Mouse (Mus musculus) lung, postnatal 25 days (tissue): ENCODE results near the gene Tex2.
"Not testable (repeated sequence)": the region's sequence is repeated elsewhere in the genome, so short reads cannot be mapped to it uniquely, and the experiment has no call there.

Experiments
- DNase-seq: peaks from one replicate; pipeline ENCODE4 v3.0.0; 2022; ENCODE audit warnings: low spot score

Tex2 gene

GRCm38 (mm10) chr11:106618768-106619167 lies 5.5 kb upstream of the Tex2 start:
- not testable (repeated sequence) for DNase-seq

DNA sequence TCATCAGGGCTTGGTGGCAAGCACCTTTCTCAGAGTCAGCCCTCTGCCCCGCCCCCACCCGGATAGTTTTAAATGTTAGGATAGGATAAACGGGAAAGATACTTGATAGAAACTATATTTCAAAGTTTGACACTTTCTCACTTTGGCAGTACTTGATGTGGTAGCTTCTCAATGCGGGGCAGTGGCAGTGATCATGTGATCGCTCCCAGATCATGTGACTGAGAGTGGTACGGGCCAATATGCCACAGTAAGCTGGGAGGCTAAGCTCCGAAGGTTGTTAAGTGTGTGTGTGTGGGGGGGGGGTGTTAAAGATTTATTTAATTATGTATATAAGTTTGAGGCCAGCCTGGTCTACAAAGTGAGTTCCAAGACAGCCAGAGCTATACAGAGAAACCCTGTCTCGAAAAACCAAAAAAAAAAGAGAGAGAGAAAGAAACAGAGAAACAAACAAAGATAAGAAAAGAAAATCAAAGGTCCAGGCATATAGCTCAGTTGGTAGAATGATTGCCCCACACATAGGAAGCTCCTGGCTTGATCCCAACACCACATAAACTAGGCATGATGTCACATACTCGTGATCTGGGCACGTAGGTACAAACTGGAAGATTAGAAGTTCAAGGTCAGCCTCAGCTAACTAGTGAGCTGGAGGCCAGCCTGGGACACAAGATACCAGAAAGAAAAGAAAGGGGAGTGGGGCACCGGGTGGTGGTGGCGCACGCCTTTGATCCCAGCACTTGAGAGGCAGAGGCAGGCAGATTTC lies 4.8 kb upstream of the Tex2 start:
- DNase-seq, result no peak

DNA sequence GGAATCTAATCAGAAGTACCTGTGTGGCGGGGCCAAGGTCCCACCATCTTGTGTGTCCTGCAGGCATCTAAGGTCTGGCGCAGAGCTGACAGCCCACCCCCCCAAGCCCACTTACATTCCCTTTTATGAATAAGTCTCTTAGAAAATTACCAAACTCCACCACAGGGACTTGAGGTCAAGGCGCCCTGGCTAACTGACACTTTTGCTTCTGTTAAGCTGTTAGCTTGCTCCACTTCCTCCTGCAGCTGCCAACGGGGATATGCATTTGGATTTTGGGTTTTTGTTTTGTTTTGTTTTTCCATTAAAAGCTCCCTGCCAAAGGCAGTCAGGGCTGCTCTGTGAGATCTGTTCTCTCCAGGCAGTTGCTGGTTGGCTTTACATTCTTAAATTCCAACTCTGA lies 2.3 kb upstream of the Tex2 start:
- DNase-seq, result no peak

DNA sequence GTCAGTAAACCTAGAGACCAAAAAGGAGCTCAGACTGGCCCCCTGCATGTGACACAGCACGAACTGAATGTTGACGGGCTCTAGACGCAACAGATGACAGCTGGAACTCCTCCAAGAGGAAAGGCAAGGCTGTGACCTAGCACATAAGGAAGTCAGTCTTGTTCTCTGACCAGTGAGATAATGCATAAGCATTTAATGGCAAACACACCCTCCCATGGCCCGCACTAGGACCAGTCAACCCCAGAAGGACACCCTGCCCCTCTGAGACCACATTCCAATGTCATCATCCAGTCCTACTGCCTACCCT lies 1.1 kb upstream of the Tex2 start:
- peak; percentile 45 for DNase-seq

DNA sequence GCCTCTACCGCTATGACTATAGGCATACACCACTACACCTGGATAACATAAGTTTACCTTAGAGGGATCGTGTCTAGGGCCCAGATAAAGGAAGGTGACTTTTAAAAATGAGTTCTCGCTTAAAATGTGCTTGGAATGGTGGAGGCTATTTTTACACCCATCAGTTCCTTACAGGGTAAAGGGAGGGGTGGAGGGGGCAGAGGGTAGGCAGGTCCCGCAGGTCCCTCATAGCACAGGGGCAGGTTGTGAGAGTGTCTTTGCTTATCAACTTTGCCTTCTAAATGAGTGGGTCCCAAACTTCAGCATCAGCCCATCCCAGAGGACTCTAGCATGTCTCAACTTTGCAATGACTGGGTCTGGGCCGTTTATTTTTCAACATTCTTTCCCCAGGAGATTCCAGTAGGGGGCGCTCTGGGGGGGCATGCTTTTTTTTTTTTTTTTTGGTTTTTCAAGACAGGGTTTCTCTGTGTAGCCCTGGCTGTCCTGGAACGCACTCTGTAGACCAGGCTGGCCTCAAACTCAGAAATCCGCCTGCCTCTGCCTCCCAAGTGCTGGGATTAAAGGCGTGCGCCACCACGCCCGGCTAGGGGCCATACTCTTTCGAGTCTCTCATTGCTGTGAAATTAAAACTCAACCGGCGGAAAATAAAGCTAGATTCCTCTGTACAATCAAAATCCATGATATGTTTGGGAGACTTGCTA lies 565 bp upstream of the Tex2 start:
- no peak for DNase-seq

DNA sequence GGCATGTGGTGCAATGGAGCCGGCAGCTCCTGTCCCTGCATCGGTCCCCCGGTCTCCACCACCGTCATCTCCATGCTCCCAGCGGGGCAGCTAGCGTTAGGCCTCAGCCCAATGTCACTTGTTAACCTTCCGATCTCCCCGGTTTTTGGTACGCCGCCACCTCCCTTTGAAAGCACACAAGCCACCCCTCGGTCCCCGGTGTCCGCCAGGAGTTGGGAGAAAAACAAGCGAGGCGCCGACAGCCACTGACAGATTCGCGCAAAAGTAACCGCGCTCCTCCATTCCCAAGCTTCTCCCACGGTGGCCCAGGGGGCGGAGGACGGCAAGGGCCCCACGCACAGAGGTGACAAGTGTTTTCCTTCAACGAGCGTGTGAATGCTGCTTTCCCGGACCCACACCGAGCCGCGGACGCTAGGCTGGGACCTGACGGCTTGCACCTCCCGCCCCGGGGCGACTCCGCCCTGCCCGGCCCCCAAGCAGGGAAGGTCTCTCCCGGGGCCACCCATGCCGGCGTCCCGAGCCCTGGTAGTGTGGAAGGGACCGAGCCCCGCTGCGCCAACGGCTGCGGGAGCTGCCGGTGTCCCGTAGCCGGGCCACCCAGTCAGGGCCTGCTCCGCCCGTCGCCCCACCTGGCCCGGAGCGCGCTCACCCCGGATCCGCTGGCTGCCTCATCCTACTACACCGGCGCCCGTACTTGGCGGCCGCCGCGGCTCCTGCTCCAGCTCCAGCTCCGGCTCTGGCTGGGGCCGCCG lies 838 bp downstream of the Tex2 start:
- DNase-seq, result peak; percentile 39

DNA sequence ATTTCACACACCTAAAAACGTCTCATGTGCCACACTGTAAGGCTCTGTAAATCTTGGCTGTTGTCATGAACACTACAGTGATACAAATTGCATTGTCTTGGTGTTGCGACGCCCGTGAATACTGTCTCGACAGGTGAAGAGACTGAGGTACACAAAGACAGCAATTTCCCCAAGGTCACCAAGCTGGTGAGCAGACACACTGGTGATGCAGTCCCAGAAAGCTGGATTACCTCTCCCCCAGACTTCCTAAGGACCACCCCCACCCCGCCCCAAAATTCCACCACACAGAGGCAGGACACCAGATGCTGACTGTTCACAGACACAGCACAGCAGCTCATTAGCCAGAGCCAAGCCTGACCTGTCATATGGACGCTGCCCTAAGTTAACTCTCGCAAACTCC lies 3.5 kb downstream of the Tex2 start:
- DNase-seq, result no peak

DNA sequence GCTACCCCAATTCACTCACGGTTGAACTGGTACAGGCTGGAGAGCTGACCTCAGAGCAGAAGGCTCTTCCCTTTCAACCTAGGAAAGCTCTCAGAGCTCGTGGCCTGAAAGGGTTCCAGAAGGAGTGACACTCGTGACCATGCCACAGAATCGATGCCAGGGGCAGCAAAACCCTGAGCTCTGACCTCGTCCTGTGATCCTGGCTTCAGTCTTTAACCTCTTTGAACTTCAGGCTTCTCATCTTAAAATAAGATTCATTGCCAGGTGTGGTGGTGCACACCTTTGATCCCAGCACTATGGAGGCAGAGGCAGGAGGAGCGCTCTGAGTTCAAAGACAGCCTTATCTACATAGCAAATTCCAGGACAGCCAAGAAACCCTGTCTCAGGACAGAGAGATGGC lies 5.9 kb downstream of the Tex2 start:
- no peak for DNase-seq

DNA sequence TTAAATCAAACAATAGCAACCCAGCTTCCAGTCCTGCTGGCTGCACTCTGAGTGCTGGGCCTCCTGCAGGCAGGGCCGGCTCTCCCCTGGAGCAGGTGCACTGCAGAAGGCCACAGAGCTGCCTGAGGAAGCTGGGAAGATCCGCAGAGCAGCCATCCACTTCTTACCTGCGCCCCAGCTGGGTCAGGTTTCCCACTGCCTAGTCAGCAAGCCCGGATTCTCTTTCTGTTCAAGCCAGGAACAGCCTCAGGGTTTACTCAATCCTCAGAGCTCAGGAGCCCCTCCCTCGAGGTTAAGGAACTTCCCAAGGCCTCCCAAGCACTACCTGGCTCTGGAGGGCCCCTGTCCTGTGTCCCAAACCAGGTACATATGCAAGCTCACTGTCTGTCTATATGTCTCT lies 7.2 kb downstream of the Tex2 start:
- DNase-seq, result no peak

DNA sequence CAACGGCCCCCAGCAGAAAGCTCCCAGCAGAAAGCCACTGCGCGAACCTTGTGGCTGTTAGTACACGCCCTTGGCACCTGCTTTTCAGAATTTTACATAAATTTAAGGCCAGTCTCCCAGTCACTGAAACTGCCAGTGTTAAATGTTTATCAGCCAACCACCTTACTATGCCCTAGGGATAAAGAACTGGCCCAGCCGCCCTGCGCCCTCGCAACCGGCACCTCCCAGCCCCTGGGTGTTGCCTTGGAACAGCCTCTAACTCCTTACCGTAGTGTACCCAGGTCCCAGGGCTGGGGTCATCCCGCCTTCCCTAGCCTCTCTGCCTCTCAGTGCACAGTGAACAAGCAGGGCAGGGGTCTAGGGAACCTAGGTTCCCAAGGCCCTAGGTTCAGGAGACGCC lies 10.0 kb downstream of the Tex2 start:
- DNase-seq, result no peak

GRCm38 (mm10) chr11:106600124-106600523 lies 13.1 kb downstream of the Tex2 start:
- no peak for DNase-seq

GRCm38 (mm10) chr11:106599345-106599744 lies 13.9 kb downstream of the Tex2 start:
- no peak for DNase-seq

- no peak for DNase-seq
These were observed 14.9 kb downstream of the Tex2 start for GRCm38 (mm10) chr11:106598339-106598738.

- no peak for DNase-seq
These were observed 15.4 kb downstream of the Tex2 start for GRCm38 (mm10) chr11:106597737-106598330.

DNA sequence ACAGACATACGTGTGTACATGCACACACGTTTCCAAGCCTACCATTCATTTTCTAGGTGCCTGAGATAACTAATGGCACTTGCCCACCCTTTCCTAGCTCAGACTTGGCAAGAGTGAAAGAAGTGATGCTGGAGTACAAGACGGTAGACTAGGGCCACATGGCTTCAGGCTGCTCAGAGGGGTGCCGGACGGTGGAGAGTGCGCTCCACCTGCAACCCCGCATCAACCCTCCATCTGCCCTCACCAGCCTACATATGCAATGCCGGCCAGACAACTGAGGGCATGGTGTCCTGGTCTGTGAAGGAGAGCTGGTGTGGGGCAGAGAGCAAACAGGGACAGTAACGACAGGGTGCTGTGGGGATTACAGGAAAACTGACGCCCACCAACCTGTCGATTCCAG lies 22.0 kb downstream of the Tex2 start:
- no peak for DNase-seq

- no peak for DNase-seq
These were observed 23.1 kb downstream of the Tex2 start for GRCm38 (mm10) chr11:106590143-106590542.

DNA sequence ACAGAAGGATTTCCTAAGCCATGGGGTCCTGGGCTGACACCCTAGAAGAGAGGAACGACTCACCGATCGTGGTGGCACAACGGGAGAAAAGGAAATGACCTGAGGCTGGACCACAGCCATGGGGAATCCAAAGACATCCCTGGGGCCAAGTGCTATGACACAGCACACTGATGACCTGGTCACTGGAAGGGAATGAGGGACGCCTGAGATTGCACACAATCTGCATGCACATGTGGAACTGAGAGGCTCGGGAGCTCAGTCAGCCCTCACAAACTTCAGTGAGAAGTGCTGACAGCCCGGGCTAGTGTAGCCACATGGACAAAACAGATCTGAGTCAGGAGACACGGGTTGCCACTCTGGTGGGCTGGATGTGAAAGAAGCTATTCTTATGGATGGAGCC lies 24.4 kb downstream of the Tex2 start:
- no peak for DNase-seq

GRCm38 (mm10) chr11:106587786-106588519 lies 25.3 kb downstream of the Tex2 start:
- no peak for DNase-seq

DNA sequence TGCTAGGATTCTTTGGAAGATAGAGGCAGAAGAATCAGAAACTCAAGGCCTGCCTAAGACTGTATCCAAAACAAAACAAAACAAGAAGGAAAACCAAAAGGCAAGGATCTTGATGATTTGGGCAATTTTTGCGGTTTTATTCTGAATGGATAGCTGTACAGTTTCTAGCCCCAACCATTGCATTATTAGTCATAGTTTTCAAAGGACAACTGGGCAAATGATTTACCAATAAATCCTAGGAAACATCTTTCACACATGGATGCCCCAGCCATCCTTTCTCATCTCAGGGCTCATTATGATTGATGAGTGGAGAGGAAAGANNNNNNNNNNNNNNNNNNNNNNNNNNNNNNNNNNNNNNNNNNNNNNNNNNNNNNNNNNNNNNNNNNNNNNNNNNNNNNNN lies 29.4 kb downstream of the Tex2 start:
- DNase-seq, result no peak

DNA sequence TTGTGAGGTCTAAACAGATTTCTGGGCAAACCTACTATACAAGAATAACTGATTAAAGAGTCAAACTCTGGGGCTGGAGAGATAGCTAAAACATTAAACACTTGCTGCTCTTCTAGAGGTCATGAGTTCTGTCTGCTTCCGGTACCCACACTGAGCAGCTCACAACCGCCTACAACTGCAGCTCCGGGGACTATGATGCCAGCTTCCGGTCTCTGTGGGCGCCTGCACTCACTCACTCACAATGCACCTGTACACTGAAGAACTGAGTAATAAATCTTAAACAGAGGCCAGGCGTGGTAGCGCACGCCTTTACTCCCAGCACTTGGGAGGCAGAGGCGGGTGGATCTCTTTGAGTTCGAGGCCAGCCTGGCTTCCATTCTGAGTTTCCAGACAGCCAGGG lies 31.9 kb downstream of the Tex2 start:
- no peak for DNase-seq

- DNase-seq, result peak; percentile 17
These were observed 32.8 kb downstream of the Tex2 start for GRCm38 (mm10) chr11:106580468-106580867.

GRCm38 (mm10) chr11:106579957-106580356 lies 33.3 kb downstream of the Tex2 start:
- no peak for DNase-seq
